Mouse (Mus musculus): ENCODE measurements around the gene Top1.

DNA sequence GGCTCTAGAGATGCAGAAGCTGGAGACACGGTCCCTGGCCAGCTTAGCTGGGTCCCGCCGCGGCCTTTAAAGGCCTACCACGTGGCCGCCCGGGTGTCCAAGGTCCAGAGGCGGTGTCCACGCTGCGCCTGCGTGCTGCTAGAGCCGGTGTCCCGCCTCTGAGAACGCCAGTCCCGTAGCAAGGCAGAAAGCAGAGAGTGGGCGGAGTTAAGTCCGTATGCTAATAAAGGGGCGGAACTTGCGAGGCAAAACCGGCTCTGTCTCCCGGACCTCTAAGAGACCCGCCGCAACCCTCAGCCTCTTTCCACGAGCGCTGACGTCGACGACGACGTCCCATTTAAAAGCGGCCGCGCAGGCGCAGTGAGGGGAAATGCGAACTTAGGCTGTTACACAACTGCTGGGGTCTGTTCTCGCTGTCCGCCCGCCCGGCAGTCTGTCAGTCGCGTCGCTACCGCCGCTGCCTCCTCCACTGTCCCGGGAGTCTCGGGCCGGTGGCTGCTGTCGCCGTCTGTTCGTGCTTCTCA, at the start of gene Top1:
- no peak for TF ChIP-seq CTCF (IDR thresholded peaks at IDR 0.05; ENCODE audit: borderline replicate concordance, extremely low read depth, insufficient read depth, insufficient read length)
- TF ChIP-seq POLR2A (IDR thresholded peaks at IDR 0.05; ENCODE audit: borderline replicate concordance, extremely low read depth, insufficient read depth, insufficient read length, poor library complexity, severe bottlenecking), result peak; percentile 79; the same call in 1 of the 2 replicates

All from brain, embryonic 14.5 days (tissue).